Mouse (Mus musculus) lung, postnatal 0 days (tissue): ENCODE measurements at regions not wholly inside any gene's neighbourhood (a gene's known extent, or its start where the extent isn't known, plus 50 kb on each side); places are given as distances from the start of the nearest gene placed in this dataset.

Source experiments
- CTCF ChIP-seq: IDR thresholded peaks from 2 replicates; pipeline ENCODE4 v1.5.1; 2016; ENCODE audit warnings: antibody characterized with exemption, mild to moderate bottlenecking
- EP300 ChIP-seq: IDR thresholded peaks from 2 replicates; pipeline ENCODE4 v1.6.1; 2016; ENCODE audit warnings: antibody characterized with exemption, mild to moderate bottlenecking, control low read depth

DNA sequence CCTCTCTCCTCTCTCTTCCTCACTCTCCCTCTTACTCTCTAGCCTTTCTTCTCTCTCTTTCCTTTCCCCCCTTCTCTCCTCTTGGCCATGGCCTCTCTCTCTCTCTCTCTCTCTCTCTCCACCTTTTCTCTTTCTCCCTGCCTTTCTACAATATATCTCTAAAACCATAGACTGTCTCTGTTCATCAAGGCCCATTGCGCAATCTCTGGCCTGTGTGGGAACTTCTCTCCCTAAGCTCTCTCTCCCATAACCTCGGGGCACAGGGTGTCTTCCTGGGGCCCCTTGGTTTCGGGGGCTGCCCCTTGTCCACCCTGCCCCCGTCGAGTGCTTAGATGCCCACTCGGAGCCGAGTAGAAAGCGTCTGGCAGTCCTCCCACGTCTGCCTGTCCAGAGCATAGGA is 103.5 kb upstream of the Slc1a4 start:
- TF ChIP-seq EP300: no peak
- TF ChIP-seq CTCF: no peak
